Mouse (Mus musculus): Measurements from ENCODE around the gene Med12l. TPM values are rescaled to one million over a fixed set of nuclear protein-coding genes. Genes with fewer than 3 reads are reported as not detected.

Med12l gene
- total RNA-seq (2014; rRNA removed; ENCODE audit: low replicate concordance) (7.1 and 9.3 TPM in 2 replicates), polyA plus RNA-seq (2015; fragmentation: Nextera tagmentation; extraction: Ambion mirVana) (0.97 and 1.2 TPM in 2 replicates)

GRCm38 (mm10) chr3:59005271-59005995, at the start of gene Med12l:
Gene Med12l (plus strand): TSS chr3:59005825.
- Histone ChIP-seq H3K9ac (replicated peaks; ENCODE audit: low read depth, low read length) (peak within 1 kb of the TSS; percentile 55), H3K4me3 (ENCODE audit: low read depth, low read length) (peak within 1 kb of the TSS; percentile 69), H3K9me3 (replicated peaks; ENCODE audit: control insufficient read depth, low read length) (no peaks in the 10 kb centered on the region), H3K4me2 (ENCODE audit: low read depth, low read length) (peak within 1 kb of the TSS; percentile 87), H3K4me1 (ENCODE audit: control insufficient read depth, insufficient read depth) (no peaks in the 10 kb centered on the region), H3K36me3 (replicated peaks; ENCODE audit: control insufficient read depth, insufficient read depth, low read length) (no peaks in the 10 kb centered on the region), H3K27ac (ENCODE audit: low read depth) (peak within 1 kb of the TSS; percentile 82), H3K27me3 (ENCODE audit: control insufficient read depth, insufficient read depth, low read length) (no peaks in the 10 kb centered on the region)
- ATAC-seq (ENCODE audit: insufficient read depth, low read depth) (peak; percentile 71), DNase-seq (ENCODE audit: low spot score) (peak; percentile 50)
- under 1% methylated on average over 69 of the region's 69 CpGs for WGBS
- TF ChIP-seq EP300 (IDR thresholded peaks at IDR 0.05; ENCODE audit: low read depth) (no peak), CTCF (IDR thresholded peaks at IDR 0.05; ENCODE audit: low read depth) (no peak)

GRCm38 (mm10) chr3:58961166-58961565, 44.5 kb upstream of the Med12l start:
- H3K9me3 ChIP-seq (replicated peaks; ENCODE audit: control insufficient read depth, low read length) = no peaks in the 10 kb centered on the region
- TF ChIP-seq CTCF (IDR thresholded peaks at IDR 0.05; ENCODE audit: low read depth) (no peak), EP300 (IDR thresholded peaks at IDR 0.05; ENCODE audit: low read depth) (no peak)
- ATAC-seq (ENCODE audit: insufficient read depth, low read depth) (no peak), DNase-seq (ENCODE audit: low spot score) (no peak)
- WGBS = 82% methylated on average over 1 of the region's 1 CpGs
- H3K27me3 ChIP-seq (ENCODE audit: control insufficient read depth, insufficient read depth, low read length) = no peaks in the 10 kb centered on the region
- no peaks in the 10 kb centered on the region for H3K36me3 ChIP-seq (replicated peaks; ENCODE audit: control insufficient read depth, insufficient read depth, low read length)
- no peak overlapping the region for H3K4me3 ChIP-seq (ENCODE audit: low read depth, low read length)
- H3K9ac ChIP-seq (replicated peaks; ENCODE audit: low read depth, low read length) = no peak overlapping the region
- no peak overlapping the region for H3K4me2 ChIP-seq (ENCODE audit: low read depth, low read length)
- H3K27ac ChIP-seq (ENCODE audit: low read depth) = no peak overlapping the region
- no peaks in the 10 kb centered on the region for H3K4me1 ChIP-seq (ENCODE audit: control insufficient read depth, insufficient read depth)

- DNase-seq (ENCODE audit: low spot score) (no peak), ATAC-seq (ENCODE audit: insufficient read depth, low read depth) (no peak)
- Histone ChIP-seq H3K4me3 (ENCODE audit: low read depth, low read length) (no peak overlapping the region), H3K27ac (ENCODE audit: low read depth) (no peak overlapping the region), H3K4me1 (ENCODE audit: control insufficient read depth, insufficient read depth) (no peaks in the 10 kb centered on the region), H3K9ac (replicated peaks; ENCODE audit: low read depth, low read length) (no peak overlapping the region), H3K9me3 (replicated peaks; ENCODE audit: control insufficient read depth, low read length) (no peaks in the 10 kb centered on the region), H3K36me3 (replicated peaks; ENCODE audit: control insufficient read depth, insufficient read depth, low read length) (no peaks in the 10 kb centered on the region), H3K27me3 (ENCODE audit: control insufficient read depth, insufficient read depth, low read length) (no peaks in the 10 kb centered on the region), H3K4me2 (ENCODE audit: low read depth, low read length) (no peak overlapping the region)
- 4% methylated on average over 1 of the region's 1 CpGs for WGBS
- TF ChIP-seq EP300 (IDR thresholded peaks at IDR 0.05; ENCODE audit: low read depth) (no peak), CTCF (IDR thresholded peaks at IDR 0.05; ENCODE audit: low read depth) (no peak)
Measured at GRCm38 (mm10) chr3:58977413-58977812, 28.2 kb upstream of the Med12l start.

GRCm38 (mm10) chr3:58977906-58978622, 27.6 kb upstream of the Med12l start:
- WGBS = 80% methylated on average over 7 of the region's 7 CpGs
- TF ChIP-seq EP300 (IDR thresholded peaks at IDR 0.05; ENCODE audit: low read depth) = no peak
- TF ChIP-seq CTCF (IDR thresholded peaks at IDR 0.05; ENCODE audit: low read depth) = no peak
- Histone ChIP-seq H3K27me3 (ENCODE audit: control insufficient read depth, insufficient read depth, low read length) (no peaks in the 10 kb centered on the region), H3K4me3 (ENCODE audit: low read depth, low read length) (no peak overlapping the region), H3K4me1 (ENCODE audit: control insufficient read depth, insufficient read depth) (no peaks in the 10 kb centered on the region), H3K9me3 (replicated peaks; ENCODE audit: control insufficient read depth, low read length) (no peaks in the 10 kb centered on the region), H3K27ac (ENCODE audit: low read depth) (no peak overlapping the region), H3K4me2 (ENCODE audit: low read depth, low read length) (no peak overlapping the region), H3K36me3 (replicated peaks; ENCODE audit: control insufficient read depth, insufficient read depth, low read length) (no peaks in the 10 kb centered on the region), H3K9ac (replicated peaks; ENCODE audit: low read depth, low read length) (no peak overlapping the region)
- DNase-seq (ENCODE audit: low spot score) = no peak
- no peak for ATAC-seq (ENCODE audit: insufficient read depth, low read depth)

- H3K36me3 ChIP-seq (replicated peaks; ENCODE audit: control insufficient read depth, insufficient read depth, low read length) = no peaks in the 10 kb centered on the region
- H3K9ac ChIP-seq (replicated peaks; ENCODE audit: low read depth, low read length) = no peak overlapping the region
- H3K4me2 ChIP-seq (ENCODE audit: low read depth, low read length) = no peak overlapping the region
- TF ChIP-seq EP300 (IDR thresholded peaks at IDR 0.05; ENCODE audit: low read depth) = no peak
- no peak for TF ChIP-seq CTCF (IDR thresholded peaks at IDR 0.05; ENCODE audit: low read depth)
- no peak overlapping the region for H3K4me3 ChIP-seq (ENCODE audit: low read depth, low read length)
- H3K27me3 ChIP-seq (ENCODE audit: control insufficient read depth, insufficient read depth, low read length) = no peaks in the 10 kb centered on the region
- no peaks in the 10 kb centered on the region for H3K9me3 ChIP-seq (replicated peaks; ENCODE audit: control insufficient read depth, low read length)
- no peak overlapping the region for H3K27ac ChIP-seq (ENCODE audit: low read depth)
- no peak for ATAC-seq (ENCODE audit: insufficient read depth, low read depth)
- DNase-seq (ENCODE audit: low spot score) = no peak
- WGBS = 64% methylated on average over 4 of the region's 4 CpGs
- H3K4me1 ChIP-seq (ENCODE audit: control insufficient read depth, insufficient read depth) = no peaks in the 10 kb centered on the region
Measured at GRCm38 (mm10) chr3:58980579-58980978, 25.0 kb upstream of the Med12l start.
